Mouse (Mus musculus) limb, embryonic 12.5 days (tissue): ENCODE measurements around the gene Tbcd. TPM values are rescaled to one million over a fixed set of nuclear protein-coding genes. Genes with fewer than 3 reads are reported as not detected.

Source experiments
- ATAC-seq: fragments of 200-750 bp; cut with Nextera tagmentation; 2 replicates; pipeline ENCODE4 v1.8.0; 2017; ENCODE audit warnings: low read depth, moderate TSS enrichment; ENCODE audit not compliant: insufficient number of reproducible peaks, insufficient read depth, low FRiP score, low TSS enrichment
- H3K27ac ChIP-seq: fragments of 300-500 bp; sonication (generic); 2 replicates; pipeline ENCODE4 v1.5.1; 2016; ENCODE audit warnings: mild to moderate bottlenecking, moderate library complexity
- H3K27me3 ChIP-seq: fragments of 300-500 bp; sonication (generic); 2 replicates; pipeline ENCODE4 v1.6.1; 2016; ENCODE audit warnings: mild to moderate bottlenecking, moderate library complexity
- H3K36me3 ChIP-seq: fragments of 300-500 bp; sonication (generic); 2 replicates; pipeline ENCODE4 v1.6.1; 2016; ENCODE audit warnings: mild to moderate bottlenecking, moderate library complexity
- H3K4me1 ChIP-seq: fragments of 300-500 bp; sonication (generic); replicated peaks from 2 replicates; pipeline ENCODE4 v1.6.1; 2016
- H3K4me2 ChIP-seq: fragments of 300-500 bp; sonication (generic); 2 replicates; pipeline ENCODE4 v1.6.1; 2016; ENCODE audit warnings: mild to moderate bottlenecking, moderate library complexity
- H3K4me3 ChIP-seq: fragments of 300-500 bp; sonication (generic); replicated peaks from 2 replicates; pipeline ENCODE4 v1.5.1; 2016; ENCODE audit warnings: mild to moderate bottlenecking
- H3K9ac ChIP-seq: fragments of 300-500 bp; sonication (generic); replicated peaks from 2 replicates; pipeline ENCODE4 v1.6.1; 2016; ENCODE audit warnings: mild to moderate bottlenecking, moderate library complexity
- H3K9me3 ChIP-seq: fragments of 300-500 bp; sonication (generic); 2 replicates; pipeline ENCODE4 v1.6.1; 2016; ENCODE audit warnings: mild to moderate bottlenecking, moderate library complexity
- WGBS: fragments of 180-500 bp; shearing (Covaris S2); methylation state at CpG from one replicate; pipeline ENCODE4 v1.1.7; 2016; 5-methylcytosine and 5-hydroxymethylcytosine counted together
- polyA plus RNA-seq: library from polyadenylated mRNA; unstranded; fragments of >200 nt; fragmentation: Nextera tagmentation; extraction: Ambion mirVana; gene quantifications from 2 replicates; pipeline ENCODE4 v1.2.1, GENCODE M21; 2016

The Tbcd gene
- polyA plus RNA-seq, 1 experiment from 2014 or later, result 50.7 TPM

GRCm38 (mm10) chr11:121543287-121543856 lies 91.6 kb downstream of the Tbcd start:
- no peak for ATAC-seq
- no peak overlapping the region for H3K4me2 ChIP-seq
- no peaks in the 10 kb centered on the region for H3K9me3 ChIP-seq
- peaks cover 25% of the 10 kb centered on the region for H3K36me3 ChIP-seq
- peak overlapping the region; percentile 7; the same call in 1 of the 2 replicates for H3K27ac ChIP-seq
- no peak overlapping the region for H3K4me3 ChIP-seq
- 90% methylated on average over 5 of the region's 5 CpGs for WGBS
- H3K4me1 ChIP-seq, result peaks cover 2% of the 10 kb centered on the region; the same call in 1 of the 2 replicates
- H3K9ac ChIP-seq, result no peak overlapping the region
- H3K27me3 ChIP-seq, result no peaks in the 10 kb centered on the region

- Histone ChIP-seq H3K4me3 (no peak overlapping the region), H3K36me3 (peaks cover 25% of the 10 kb centered on the region), H3K27me3 (no peaks in the 10 kb centered on the region), H3K4me1 (peaks cover 3% of the 10 kb centered on the region; the same call in 1 of the 2 replicates), H3K9ac (no peak overlapping the region), H3K9me3 (no peaks in the 10 kb centered on the region), H3K4me2 (no peak overlapping the region), H3K27ac (0 out of 2 replicates have a peak overlapping the region, but pooled peaks have one; percentile 7)
- 79% methylated on average over 9 of the region's 9 CpGs for WGBS
- ATAC-seq, result no peak
Measured at GRCm38 (mm10) chr11:121543922-121544321, 92.2 kb downstream of the Tbcd start.

GRCm38 (mm10) chr11:121544755-121545397 lies 93.1 kb downstream of the Tbcd start:
- ATAC-seq, result no peak
- H3K27ac ChIP-seq, result 0 out of 2 replicates have a peak overlapping the region, but pooled peaks have one; percentile 25
- WGBS, result 44% methylated on average over 7 of the region's 7 CpGs

GRCm38 (mm10) chr11:121545398-121546034 lies 93.8 kb downstream of the Tbcd start:
- Histone ChIP-seq H3K27me3 (no peaks in the 10 kb centered on the region), H3K4me2 (no peak overlapping the region), H3K9me3 (no peaks in the 10 kb centered on the region), H3K36me3 (peaks cover 25% of the 10 kb centered on the region), H3K4me1 (peaks cover 18% of the 10 kb centered on the region), H3K9ac (no peak overlapping the region), H3K27ac (no peak overlapping the region), H3K4me3 (no peak overlapping the region)
- WGBS, result 80% methylated on average over 3 of the region's 3 CpGs
- ATAC-seq, result no peak

More at GRCm38 (mm10) chr11:121544755-121545397, 93.1 kb downstream of the Tbcd start:
- H3K4me1 ChIP-seq, result peaks cover 12% of the 10 kb centered on the region
- H3K4me3 ChIP-seq, result no peak overlapping the region
- no peak overlapping the region for H3K4me2 ChIP-seq
- H3K9ac ChIP-seq, result no peak overlapping the region
- H3K9me3 ChIP-seq, result no peaks in the 10 kb centered on the region
- peaks cover 25% of the 10 kb centered on the region for H3K36me3 ChIP-seq
- H3K27me3 ChIP-seq, result no peaks in the 10 kb centered on the region

- ATAC-seq, result no peak
- Histone ChIP-seq H3K36me3 (peaks cover 8% of the 10 kb centered on the region), H3K9ac (no peak overlapping the region), H3K27me3 (no peaks in the 10 kb centered on the region), H3K9me3 (no peaks in the 10 kb centered on the region), H3K27ac (no peak overlapping the region), H3K4me3 (no peak overlapping the region), H3K4me2 (no peak overlapping the region), H3K4me1 (peaks cover 32% of the 10 kb centered on the region)
- WGBS, result 92% methylated on average over 5 of the region's 5 CpGs
Measured at GRCm38 (mm10) chr11:121547234-121547633, 95.5 kb downstream of the Tbcd start.

- Histone ChIP-seq H3K4me3 (no peak overlapping the region), H3K9me3 (no peaks in the 10 kb centered on the region), H3K36me3 (peaks cover 5% of the 10 kb centered on the region), H3K27ac (no peak overlapping the region), H3K27me3 (no peaks in the 10 kb centered on the region), H3K4me2 (no peak overlapping the region), H3K9ac (no peak overlapping the region), H3K4me1 (peaks cover 36% of the 10 kb centered on the region)
- ATAC-seq, result no peak
- 92% methylated on average over 4 of the region's 4 CpGs for WGBS
Measured at GRCm38 (mm10) chr11:121547925-121548324, 96.2 kb downstream of the Tbcd start.

GRCm38 (mm10) chr11:121548996-121549842 lies 97.5 kb downstream of the Tbcd start:
- no peak for ATAC-seq
- Histone ChIP-seq H3K4me1 (peaks cover 41% of the 10 kb centered on the region), H3K36me3 (no peaks in the 10 kb centered on the region), H3K4me3 (no peak overlapping the region), H3K9ac (no peak overlapping the region), H3K4me2 (no peak overlapping the region), H3K27me3 (no peaks in the 10 kb centered on the region), H3K9me3 (no peaks in the 10 kb centered on the region), H3K27ac (peak overlapping the region; percentile 60)
- 81% methylated on average over 12 of the region's 12 CpGs for WGBS

- no peaks in the 10 kb centered on the region for H3K27me3 ChIP-seq
- H3K4me1 ChIP-seq, result peaks cover 41% of the 10 kb centered on the region
- H3K36me3 ChIP-seq, result no peaks in the 10 kb centered on the region
- no peaks in the 10 kb centered on the region for H3K9me3 ChIP-seq
- peak overlapping the region; percentile 60 for H3K27ac ChIP-seq
- ATAC-seq, result peak; percentile 40; the same call in 1 of the 2 replicates
- peak overlapping the region; percentile 11; the same call in 1 of the 2 replicates for H3K4me2 ChIP-seq
- WGBS, result 61% methylated on average over 17 of the region's 17 CpGs
- H3K9ac ChIP-seq, result no peak overlapping the region
- no peak overlapping the region for H3K4me3 ChIP-seq
Measured at GRCm38 (mm10) chr11:121549843-121550647, 98.3 kb downstream of the Tbcd start.

- H3K9ac ChIP-seq, result no peak overlapping the region
- no peaks in the 10 kb centered on the region for H3K36me3 ChIP-seq
- no peaks in the 10 kb centered on the region for H3K27me3 ChIP-seq
- 88% methylated on average over 5 of the region's 5 CpGs for WGBS
- H3K4me1 ChIP-seq, result peaks cover 41% of the 10 kb centered on the region
- no peak overlapping the region for H3K4me2 ChIP-seq
- H3K27ac ChIP-seq, result no peak overlapping the region
- H3K9me3 ChIP-seq, result no peaks in the 10 kb centered on the region
- no peak for ATAC-seq
- no peak overlapping the region for H3K4me3 ChIP-seq
Measured at GRCm38 (mm10) chr11:121551206-121551799, 99.6 kb downstream of the Tbcd start.

GRCm38 (mm10) chr11:121552167-121552566 lies 100.4 kb downstream of the Tbcd start:
- 83% methylated on average over 4 of the region's 4 CpGs for WGBS
- peak overlapping the region; percentile 56; the same call in 1 of the 2 replicates for H3K27ac ChIP-seq
- 0 out of 2 replicates have a peak, but pooled peaks have one; percentile 41 for ATAC-seq

More at GRCm38 (mm10) chr11:121552167-121552566, 100.4 kb downstream of the Tbcd start:
- Histone ChIP-seq H3K4me2 (no peak overlapping the region), H3K4me3 (no peak overlapping the region), H3K9ac (no peak overlapping the region), H3K36me3 (no peaks in the 10 kb centered on the region), H3K27me3 (no peaks in the 10 kb centered on the region), H3K9me3 (no peaks in the 10 kb centered on the region), H3K4me1 (peaks cover 41% of the 10 kb centered on the region)
